Mouse (Mus musculus) ovary, postnatal 14 days (tissue): ENCODE measurements around the gene Nodal.
"Not testable (repeated sequence)": the region's sequence is repeated elsewhere in the genome, so short reads cannot be mapped to it uniquely, and the experiment has no call there.

ENCODE experiments used
- DNase-seq: peaks from one replicate; pipeline ENCODE4 v3.0.0; 2022; ENCODE audit warnings: low spot score

The Nodal gene

DNA sequence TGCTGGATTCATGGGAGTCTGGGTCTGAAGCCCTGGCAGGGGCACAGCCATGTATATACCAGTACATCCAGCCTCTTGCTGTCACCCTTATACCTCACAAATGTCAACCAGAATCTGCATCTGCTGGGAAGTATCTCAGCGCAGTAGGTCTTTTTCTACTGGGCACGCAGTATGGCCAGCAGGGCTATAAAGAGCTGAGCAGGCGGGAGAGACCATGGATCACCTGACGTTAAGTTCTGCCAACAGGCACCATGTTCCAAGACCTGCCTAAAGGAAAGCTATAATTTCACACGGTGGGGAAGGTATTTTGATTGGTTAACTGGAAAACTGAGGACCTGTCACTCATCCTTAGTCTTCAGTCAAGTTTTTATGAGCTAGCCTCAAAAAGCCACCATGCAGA is 11.3 kb downstream of the Nodal start:
- no peak for DNase-seq

DNA sequence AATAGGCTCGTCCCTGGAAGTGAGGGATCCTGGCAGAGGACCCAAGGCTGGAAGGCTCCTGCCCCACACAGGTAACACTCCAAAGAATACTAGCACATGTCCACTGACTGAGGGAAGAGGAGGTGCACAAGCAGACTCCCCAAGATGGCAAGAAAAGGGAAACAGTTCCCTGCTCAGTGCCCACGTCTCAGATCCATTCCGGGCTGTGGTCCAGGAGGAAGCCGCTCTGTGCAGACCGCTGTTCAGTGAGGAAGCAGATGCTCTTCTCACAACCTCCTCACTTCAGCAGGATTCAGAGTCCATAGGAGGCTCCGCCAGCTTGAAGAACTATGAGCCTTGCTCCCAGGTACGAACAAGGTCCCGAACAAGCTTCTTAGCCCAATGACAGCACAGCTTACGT is 13.6 kb downstream of the Nodal start:
- DNase-seq = no peak

- DNase-seq = no peak
Observed at GRCm38 (mm10) chr10:61440202-61440800, 22.5 kb downstream of the Nodal start.

DNA sequence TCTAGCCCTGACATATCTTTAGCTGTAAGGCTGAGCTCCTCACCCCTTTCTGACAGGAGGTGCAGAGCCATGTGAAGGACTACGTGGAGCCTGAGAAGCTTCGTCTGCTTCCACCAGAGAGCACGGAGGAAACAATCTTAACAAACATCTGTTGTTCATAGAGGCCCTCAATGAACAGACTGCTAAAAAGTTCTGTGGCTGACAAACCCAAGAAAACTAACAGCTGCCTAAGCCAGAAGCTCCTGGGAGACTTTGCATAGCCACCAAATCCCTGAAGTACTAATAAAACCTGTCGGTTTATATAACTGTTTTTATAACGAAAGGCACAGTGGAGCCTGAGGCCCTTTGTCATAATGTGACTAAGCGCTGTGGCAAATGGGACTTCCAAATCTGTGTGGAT is 25.7 kb downstream of the Nodal start:
- DNase-seq = no peak

- no peak for DNase-seq
Observed at GRCm38 (mm10) chr10:61443876-61444275, 26.1 kb downstream of the Nodal start.

DNA sequence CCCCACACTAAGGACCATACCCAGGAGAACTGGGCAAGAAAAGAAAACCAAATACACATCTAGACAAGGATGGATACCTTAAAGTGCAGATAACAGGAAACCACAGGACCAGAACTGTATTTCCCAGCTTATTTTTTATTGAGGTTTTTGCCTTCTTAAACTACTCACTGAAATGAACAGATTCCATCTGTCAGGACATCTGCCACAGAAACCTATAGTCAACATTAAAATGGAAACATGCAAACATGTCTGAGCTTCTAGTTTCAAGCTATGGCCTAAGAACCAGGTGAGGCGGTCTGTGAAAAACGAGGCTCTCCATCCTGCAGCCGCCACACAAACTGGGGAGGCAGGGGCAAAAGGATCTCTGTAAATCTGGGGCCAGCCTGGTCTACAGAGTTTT is 27.2 kb downstream of the Nodal start:
- DNase-seq = no peak

DNA sequence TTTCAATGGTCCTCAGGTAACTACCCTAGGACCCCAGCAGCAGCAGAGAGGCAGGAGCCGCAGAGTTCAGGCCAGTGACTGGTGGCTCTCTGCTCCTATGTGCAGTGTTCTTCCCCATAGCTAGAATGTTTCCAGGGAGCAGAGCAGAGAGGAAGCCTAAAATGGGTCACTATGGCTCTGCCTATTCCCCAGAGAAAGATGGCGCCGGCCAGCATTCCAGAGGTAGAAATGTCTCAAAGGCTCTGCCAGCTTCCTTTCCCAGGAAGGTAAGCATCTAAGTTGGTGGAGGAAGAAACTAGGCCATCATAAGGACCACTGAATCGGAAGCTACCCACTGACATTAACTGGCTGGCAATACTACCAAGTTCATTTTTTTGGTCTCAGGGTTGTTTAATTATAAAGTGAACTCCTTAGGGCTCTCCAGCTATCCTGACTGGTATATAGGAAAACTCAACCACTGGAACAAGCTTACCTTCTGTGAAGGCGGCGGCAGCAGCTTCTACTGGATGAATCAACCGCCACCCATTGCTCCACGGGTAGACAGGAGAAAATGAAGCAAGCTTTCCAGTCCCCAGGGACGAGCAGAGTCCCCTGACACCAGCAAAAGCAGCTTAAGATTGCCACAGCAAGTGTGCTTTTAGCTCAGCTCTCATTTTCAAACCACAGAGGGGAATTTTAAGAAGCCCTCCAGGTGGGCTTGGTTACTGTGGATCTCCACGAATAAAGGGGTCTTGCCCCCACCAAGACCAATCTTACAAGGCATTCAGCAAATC is 30.0 kb downstream of the Nodal start:
- no peak for DNase-seq

DNA sequence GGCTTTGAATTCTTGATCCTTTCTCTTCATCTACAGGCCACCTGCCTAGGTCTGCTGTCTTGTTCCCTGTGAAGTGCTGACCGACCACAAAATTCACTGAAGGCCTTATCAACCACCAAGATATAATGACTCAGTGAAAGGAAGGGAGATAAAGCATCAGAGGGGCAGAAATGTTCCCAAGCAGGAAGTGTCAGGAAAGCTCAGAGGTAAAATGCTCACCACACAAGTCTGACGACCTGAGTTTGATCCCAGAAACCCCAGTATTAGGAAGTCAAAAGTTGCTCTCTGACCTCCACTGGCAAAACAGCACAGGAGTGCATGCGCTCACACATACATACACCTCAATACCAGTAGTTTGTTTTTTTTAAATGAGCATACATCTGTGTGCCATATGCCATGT is 31.1 kb downstream of the Nodal start:
- DNase-seq = no peak

- peak; percentile 13 for DNase-seq
Observed at GRCm38 (mm10) chr10:61451463-61451930, 33.7 kb downstream of the Nodal start.

DNA sequence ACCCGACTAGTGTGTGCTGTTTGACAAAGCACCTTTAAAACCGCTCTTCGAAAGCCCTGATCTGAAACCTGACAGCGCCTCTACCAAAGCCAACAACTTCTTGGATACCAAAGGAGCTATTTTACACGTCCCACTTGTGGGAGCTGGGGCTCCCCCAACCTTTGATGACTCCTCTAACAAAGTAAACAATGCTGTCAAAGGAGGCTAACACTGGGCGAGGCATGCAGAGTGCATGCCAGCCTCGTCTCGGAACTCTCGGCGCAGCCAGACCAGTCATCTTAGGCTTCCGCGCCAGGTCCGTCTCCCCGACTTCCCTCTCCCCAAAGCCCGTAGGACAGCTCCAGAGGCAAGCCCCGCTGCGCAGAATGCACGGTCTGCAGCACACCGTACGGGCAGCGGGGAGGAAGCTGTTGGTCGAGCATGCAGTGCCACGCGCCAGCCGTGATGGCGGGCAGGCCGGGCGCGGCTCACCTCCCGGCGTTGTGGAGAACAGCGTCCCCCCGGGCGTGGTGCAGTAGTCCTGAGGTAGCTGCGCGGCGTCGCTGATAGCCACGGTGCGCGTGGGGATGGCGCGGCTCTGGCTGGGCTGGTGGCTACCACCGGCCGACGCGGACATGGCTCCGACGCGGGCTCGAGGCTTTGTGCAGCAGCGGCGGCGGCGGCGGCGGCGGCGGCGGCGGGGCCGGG is 34.3 kb downstream of the Nodal start:
- peak; percentile 27 for DNase-seq

- peak; percentile 100 for DNase-seq
Observed at GRCm38 (mm10) chr10:61452645-61453044, 34.9 kb downstream of the Nodal start, which contains the start of gene Eif4ebp2. Gene Eif4ebp2 (minus strand): TSS chr10:61452661.

GRCm38 (mm10) chr10:61453171-61453570 is 35.4 kb downstream of the Nodal start:
- DNase-seq = not testable (repeated sequence)

GRCm38 (mm10) chr10:61457182-61457581 is 39.4 kb downstream of the Nodal start:
- DNase-seq = no peak

GRCm38 (mm10) chr10:61465009-61465408 is 47.2 kb downstream of the Nodal start:
- DNase-seq = no peak

GRCm38 (mm10) chr10:61466242-61466641 is 48.5 kb downstream of the Nodal start:
- no peak for DNase-seq

- DNase-seq = peak; percentile 18
Observed at GRCm38 (mm10) chr10:61466873-61467272, 49.1 kb downstream of the Nodal start.

GRCm38 (mm10) chr10:61468900-61469299 is 51.1 kb downstream of the Nodal start:
- DNase-seq = no peak

- DNase-seq = no peak
Observed at GRCm38 (mm10) chr10:61473640-61474039, 55.9 kb downstream of the Nodal start.

GRCm38 (mm10) chr10:61474344-61474743 is 56.6 kb downstream of the Nodal start:
- DNase-seq = no peak
